Mouse (Mus musculus) erythroblast, embryonic 14.5 days (primary cell): ENCODE data around the gene Pfdn6.

ENCODE experiments used
- GATA1 ChIP-seq: IDR thresholded peaks from 2 replicates; pipeline ENCODE4 v1.6.1; 2012; ENCODE audit warnings: low read length, inconsistent platforms, mixed read lengths
- TAL1 ChIP-seq: IDR thresholded peaks from 3 replicates; pipeline ENCODE4 v1.6.1; 2012; ENCODE audit warnings: low read length, inconsistent platforms, mixed read lengths

GRCm38 (mm10) chr17:33911052-33911812 lies 28.9 kb downstream of the Pfdn6 start:
- TF ChIP-seq GATA1 (no peak), TAL1 (no peak)
